Mouse (Mus musculus) CD4-positive, CD25-positive, alpha-beta regulatory T cell, adult 4 months (primary cell): ENCODE data around the gene Pank3. TPM values are rescaled to one million over a fixed set of nuclear protein-coding genes. Genes with fewer than 3 reads are reported as not detected.
A peak's percentile ranks its signal among the peaks of the same experiment; 100 is the strongest.

Experiments used
- ATAC-seq: one replicate; pipeline ENCODE4 v1.8.0; 2017
- polyA plus RNA-seq, 2 experiments: library from polyadenylated mRNA; unstranded; fragments of 100-300 nt; shearing (Covaris generic); gene quantifications; one replicate each; pipeline ENCODE4 v1.2.1; 2017

Pank3 gene
- 1 to 10 TPM; 6.6 to 8.9 TPM for polyA plus RNA-seq

- ATAC-seq: peak; percentile 98
Measured at GRCm38 (mm10) chr11:35769188-35769745, at the start of gene Pank3. Gene Pank3, plus strand, starts transcription at chr11:35769484.

GRCm38 (mm10) chr11:35723876-35724275 is 45.4 kb upstream of the Pank3 start:
- no peak for ATAC-seq

GRCm38 (mm10) chr11:35726341-35726846 is 42.9 kb upstream of the Pank3 start:
- ATAC-seq: no peak

GRCm38 (mm10) chr11:35728200-35728599 is 41.1 kb upstream of the Pank3 start:
- no peak for ATAC-seq

- ATAC-seq: no peak
Measured at GRCm38 (mm10) chr11:35729186-35729585, 40.1 kb upstream of the Pank3 start.

- ATAC-seq: no peak
Measured at GRCm38 (mm10) chr11:35732366-35732765, 36.9 kb upstream of the Pank3 start.

- ATAC-seq: no peak
Measured at GRCm38 (mm10) chr11:35736817-35737216, 32.5 kb upstream of the Pank3 start.

- no peak for ATAC-seq
Measured at GRCm38 (mm10) chr11:35737262-35737661, 32.0 kb upstream of the Pank3 start.

GRCm38 (mm10) chr11:35738102-35738501 is 31.2 kb upstream of the Pank3 start:
- no peak for ATAC-seq

GRCm38 (mm10) chr11:35743586-35743985 is 25.7 kb upstream of the Pank3 start:
- ATAC-seq: no peak

- ATAC-seq: no peak
Measured at GRCm38 (mm10) chr11:35744571-35744970, 24.7 kb upstream of the Pank3 start.

GRCm38 (mm10) chr11:35750578-35750977 is 18.7 kb upstream of the Pank3 start:
- no peak for ATAC-seq

GRCm38 (mm10) chr11:35754906-35755418 is 14.3 kb upstream of the Pank3 start:
- no peak for ATAC-seq

GRCm38 (mm10) chr11:35755546-35755945 is 13.7 kb upstream of the Pank3 start:
- no peak for ATAC-seq

GRCm38 (mm10) chr11:35756411-35757303 is 12.6 kb upstream of the Pank3 start:
- no peak for ATAC-seq

- ATAC-seq: no peak
Measured at GRCm38 (mm10) chr11:35760001-35760626, 9.2 kb upstream of the Pank3 start.

- ATAC-seq: no peak
Measured at GRCm38 (mm10) chr11:35760627-35761003, 8.7 kb upstream of the Pank3 start.

- ATAC-seq: no peak
Measured at GRCm38 (mm10) chr11:35766845-35767244, 2.4 kb upstream of the Pank3 start.

- peak; percentile 35 for ATAC-seq
Measured at GRCm38 (mm10) chr11:35769746-35770437, 608 bp downstream of the Pank3 start.

- ATAC-seq: no peak
Measured at GRCm38 (mm10) chr11:35770741-35771504, 1.6 kb downstream of the Pank3 start.

GRCm38 (mm10) chr11:35775606-35776005 is 6.3 kb downstream of the Pank3 start:
- ATAC-seq: no peak

- no peak for ATAC-seq
Measured at GRCm38 (mm10) chr11:35776452-35776851, 7.2 kb downstream of the Pank3 start.
